Mouse (Mus musculus) left cerebral cortex, adult 18-20 months (tissue): ENCODE measurements around the gene Entpd8. TPM values are rescaled to one million over a fixed set of nuclear protein-coding genes. Genes with fewer than 3 reads are reported as not detected.
A peak's percentile ranks its signal among the peaks of the same experiment; 100 is the strongest.

Experiments used
- DNase-seq, 2 experiments: peaks; one replicate each; pipeline ENCODE4 v3.0.0; 2021 to 2022; ENCODE audit warnings: low spot score in 2 of 2, mixed read lengths in 1 of 2
- long read RNA-seq, 2 experiments: library from polyadenylated mRNA; stranded (forward); transcript quantifications; one replicate each; pipeline ENCODE4 v2.0.0; 2021
- total RNA-seq, 2 experiments: library from RNA; stranded (reverse); gene quantifications; 2 replicates each; pipeline ENCODE4 v1.2.3; 2021

Gene Entpd8
- not detected for total RNA-seq
- long read RNA-seq, experiment 1: 0 reads
- long read RNA-seq, experiment 2: 0 reads

GRCm38 (mm10) chr2:25080076-25080475 lies at the start of gene Entpd8:
TSS of gene Entpd8 (plus strand) at chr2:25080304.
- no peak for DNase-seq

DNA sequence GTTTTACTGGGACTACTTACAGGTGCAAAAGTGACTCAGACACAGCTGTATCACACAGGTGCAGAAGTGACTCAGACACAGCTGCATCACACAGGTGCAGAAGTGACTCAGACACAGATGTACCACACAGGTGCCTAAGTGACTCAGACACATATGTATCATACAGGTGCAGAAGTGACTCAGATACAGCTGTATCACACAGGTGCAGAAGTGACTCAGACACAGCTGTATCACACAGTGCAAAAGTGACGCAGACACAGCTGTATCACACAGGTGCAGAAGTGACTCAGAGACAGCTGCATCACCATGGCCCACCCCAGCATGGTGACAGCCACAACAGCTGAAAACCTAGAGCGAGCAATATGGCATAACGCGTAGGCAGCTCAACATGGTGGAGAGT lies 45.1 kb upstream of the Entpd8 start:
- no peak for DNase-seq

- DNase-seq: no peak
Measured at GRCm38 (mm10) chr2:25040089-25040488, 40.0 kb upstream of the Entpd8 start.

DNA sequence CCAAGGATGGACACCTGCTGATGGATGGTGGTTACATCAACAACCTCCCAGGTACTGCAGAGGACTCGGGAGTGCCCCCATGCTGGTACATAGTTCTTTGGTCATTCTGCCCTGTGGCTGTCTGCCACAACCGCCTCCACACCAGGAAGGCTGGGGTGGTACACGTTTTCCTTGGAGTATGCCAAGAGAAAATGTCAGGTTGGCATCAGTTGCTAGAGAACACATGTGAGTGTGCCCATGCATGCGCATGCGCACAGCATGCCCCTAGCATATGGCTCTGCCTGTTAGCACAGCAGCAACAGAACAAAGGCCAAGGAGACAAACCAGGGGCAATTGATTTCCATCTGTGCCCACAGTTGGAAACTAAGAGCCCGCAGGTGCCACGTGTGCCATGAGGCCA lies 29.2 kb upstream of the Entpd8 start:
- DNase-seq: peak; percentile 53 to 59

DNA sequence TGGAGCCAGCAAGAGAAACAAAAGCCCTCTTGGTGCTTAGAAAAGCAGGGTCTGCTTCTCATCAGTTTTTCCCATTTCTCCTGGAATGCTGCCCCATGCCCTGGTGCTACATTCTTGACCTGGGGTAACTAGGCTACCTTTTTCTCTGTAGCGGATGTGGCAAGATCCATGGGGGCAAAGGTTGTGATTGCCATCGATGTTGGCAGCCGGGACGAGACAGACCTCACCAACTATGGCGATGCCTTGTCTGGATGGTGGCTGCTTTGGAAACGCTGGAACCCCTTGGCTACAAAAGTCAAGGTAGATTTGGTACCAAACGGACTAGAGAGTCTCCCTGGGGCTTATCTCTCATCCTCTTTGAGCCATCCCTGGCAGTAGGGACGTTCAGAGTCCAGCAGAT lies 28.7 kb upstream of the Entpd8 start:
- no peak for DNase-seq

DNA sequence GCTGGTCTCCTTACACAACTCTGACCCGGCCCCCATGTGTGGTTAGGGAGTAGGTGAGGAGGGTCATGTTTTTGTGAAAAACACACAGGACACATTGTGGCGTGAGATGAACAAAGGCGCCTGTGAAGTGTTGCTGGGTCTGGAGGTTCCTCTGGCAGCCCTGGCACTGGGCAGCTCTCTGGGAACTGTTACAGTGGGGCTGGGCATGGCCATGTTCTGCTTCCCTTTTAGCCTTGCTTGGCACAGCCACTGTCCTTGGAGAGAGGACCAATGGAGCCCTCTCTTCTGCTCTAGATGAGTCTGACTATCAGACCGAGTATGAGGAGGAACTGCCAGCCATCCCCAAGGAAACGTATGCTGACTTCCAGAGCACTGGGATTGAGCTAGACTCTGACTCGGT lies 27.0 kb upstream of the Entpd8 start:
- DNase-seq: no peak

DNA sequence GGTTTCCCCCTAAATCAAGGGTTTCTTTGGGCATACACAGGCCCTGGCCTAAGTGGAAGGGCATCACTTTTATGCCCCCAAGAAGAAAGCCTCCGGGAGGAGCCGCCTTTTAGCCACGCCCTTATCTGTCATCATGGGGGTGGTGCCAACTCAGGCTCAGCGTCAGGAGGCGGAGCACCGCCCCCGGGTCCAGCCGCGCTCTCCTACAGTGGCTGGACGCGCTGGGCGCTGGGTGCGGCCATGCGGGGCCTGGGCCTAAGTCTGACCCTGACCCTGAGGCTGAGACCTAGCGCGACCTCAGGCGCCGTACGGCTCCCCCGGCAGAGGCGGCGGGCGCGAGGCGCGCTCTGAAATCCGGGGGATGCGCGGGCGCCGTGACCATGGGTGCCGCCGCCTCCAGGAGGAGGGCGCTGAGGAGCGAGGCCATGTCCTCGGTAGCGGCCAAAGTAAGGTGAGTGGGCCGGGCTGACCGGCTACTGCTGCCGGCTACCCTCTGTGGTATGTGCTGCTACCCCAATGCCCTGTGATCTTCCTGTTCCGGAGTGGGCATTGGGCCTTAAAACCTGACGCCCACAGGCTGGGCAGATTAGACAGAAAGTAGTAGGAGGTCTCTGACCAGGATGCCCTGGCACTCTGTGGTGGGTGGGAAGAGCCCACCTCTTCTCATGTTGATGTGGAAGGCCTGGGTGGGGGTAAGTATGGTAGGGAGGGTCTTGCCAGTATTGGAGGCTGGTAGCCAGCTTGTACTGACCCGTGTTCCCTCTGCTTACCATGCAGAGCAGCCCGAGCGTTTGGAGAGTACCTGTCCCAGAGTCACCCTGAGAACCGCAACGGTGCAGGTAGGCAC lies 25.7 kb upstream of the Entpd8 start, which contains the start of gene Nsmf:
Gene Nsmf, plus strand, starts transcription at position 135 of the 847 bp plus-strand sequence.
- DNase-seq: peak; percentile 89 to 90

DNA sequence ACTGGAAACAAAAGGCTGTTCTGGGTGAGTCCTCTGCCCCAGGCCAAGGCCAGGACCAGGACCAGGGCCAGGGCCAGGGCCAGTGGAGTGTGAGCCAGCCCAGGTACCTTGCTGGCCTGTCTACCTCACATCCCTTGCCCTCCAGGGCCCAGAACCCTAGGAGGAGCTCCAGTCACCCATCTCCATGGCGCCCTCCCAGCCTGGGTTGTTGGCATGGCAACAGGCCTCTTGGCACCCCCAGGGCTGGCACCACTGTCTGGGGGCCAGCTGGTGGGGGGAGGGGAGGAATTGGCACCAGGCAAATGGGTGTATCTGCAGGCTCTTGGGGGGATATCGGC lies 25.1 kb upstream of the Entpd8 start:
- DNase-seq: peak; percentile 60 to 66

DNA sequence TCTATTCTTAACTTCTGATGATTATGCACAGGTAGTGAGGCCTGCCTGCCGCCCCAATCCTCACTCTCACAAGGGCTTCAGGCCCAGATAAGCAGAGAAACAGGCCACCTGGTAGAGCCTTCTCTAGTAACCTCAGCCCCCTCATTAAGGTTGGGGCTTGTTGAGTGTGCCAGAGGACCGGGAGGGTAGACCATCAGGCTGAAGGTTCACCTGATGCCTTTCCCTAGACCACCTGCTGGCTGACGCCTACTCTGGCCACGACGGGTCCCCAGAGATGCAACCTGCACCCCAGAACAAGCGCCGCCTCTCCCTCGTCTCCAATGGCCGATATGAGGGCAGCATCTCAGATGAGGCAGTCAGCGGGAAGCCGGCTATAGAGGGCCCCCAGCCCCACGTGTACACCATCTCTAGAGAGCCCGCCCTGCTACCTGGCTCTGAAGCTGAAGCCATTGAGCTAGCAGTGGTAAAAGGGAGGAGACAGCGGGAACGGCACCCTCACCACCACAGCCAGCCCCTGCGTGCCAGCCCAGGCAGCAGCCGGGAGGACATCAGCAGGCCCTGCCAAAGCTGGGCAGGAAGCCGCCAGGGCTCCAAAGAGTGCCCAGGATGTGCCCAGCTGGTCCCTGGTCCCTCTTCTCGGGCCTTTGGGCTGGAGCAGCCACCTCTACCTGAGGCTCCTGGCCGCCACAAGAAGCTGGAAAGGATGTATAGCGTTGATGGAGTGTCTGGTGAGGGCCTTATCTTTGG lies 24.5 kb upstream of the Entpd8 start:
- DNase-seq: no peak

GRCm38 (mm10) chr2:25058926-25059325 lies 21.2 kb upstream of the Entpd8 start:
- no peak for DNase-seq

DNA sequence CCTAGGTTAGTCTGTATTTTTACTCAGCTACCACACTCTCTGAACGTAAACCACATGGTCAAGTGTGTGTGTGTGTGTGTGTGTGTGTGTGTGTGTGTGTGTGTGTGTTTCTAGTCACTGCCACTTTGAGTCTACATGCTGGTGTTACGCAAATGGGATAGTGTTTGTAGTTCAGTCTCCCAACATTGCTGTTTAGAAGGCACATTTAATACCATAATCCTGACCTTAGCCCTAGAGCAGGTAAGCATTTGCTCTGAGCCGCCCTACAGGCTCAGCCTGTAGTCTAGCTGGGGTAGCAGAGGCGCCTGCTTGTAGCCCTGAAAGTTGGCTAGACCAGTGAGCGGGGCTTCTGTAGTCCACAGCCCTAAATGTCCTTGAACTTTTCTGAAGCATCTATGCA lies 16.6 kb upstream of the Entpd8 start:
- DNase-seq: no peak

- no peak for DNase-seq
Measured at GRCm38 (mm10) chr2:25064285-25064684, 15.8 kb upstream of the Entpd8 start.

GRCm38 (mm10) chr2:25065537-25065936 lies 14.6 kb upstream of the Entpd8 start:
- DNase-seq: no peak

DNA sequence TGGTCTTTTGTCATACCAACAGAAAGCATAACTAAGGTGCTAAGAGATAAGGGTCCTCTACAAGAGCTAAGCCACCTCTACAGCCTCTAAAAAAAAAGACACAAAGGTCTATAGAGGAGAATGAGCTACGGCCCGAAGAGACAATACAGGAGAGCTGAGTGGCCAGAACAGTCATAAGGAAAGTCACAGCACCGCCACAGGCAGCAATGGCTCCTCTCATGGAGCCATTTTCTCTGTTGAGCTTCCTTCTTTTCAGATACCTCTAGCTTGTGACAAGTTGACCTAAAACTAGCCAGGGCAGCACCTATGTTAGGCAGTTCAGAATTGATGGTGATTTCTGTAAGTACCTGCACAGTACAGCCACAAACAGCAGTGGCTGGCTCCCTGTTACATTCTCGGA lies 13.6 kb upstream of the Entpd8 start:
- no peak for DNase-seq

DNA sequence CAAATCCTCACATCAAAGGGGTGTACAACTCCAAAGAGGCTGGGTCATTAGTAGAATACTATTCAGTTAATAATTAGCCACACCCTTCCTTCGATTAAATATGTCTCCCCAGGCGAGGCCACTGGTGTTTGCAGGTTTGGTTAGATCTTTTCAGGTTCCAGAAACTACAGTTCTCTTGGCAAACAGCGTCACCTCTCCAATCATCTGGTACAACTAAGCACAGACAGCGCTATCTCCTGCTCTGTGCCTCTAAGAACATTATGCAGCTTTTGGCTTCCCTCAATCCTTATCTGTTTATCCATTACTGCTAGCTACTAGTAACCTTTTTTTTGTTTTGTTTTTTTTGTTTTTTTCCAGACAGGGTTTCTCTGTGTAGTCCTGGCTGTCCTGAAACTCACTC lies 10.6 kb upstream of the Entpd8 start:
- DNase-seq: no peak

DNA sequence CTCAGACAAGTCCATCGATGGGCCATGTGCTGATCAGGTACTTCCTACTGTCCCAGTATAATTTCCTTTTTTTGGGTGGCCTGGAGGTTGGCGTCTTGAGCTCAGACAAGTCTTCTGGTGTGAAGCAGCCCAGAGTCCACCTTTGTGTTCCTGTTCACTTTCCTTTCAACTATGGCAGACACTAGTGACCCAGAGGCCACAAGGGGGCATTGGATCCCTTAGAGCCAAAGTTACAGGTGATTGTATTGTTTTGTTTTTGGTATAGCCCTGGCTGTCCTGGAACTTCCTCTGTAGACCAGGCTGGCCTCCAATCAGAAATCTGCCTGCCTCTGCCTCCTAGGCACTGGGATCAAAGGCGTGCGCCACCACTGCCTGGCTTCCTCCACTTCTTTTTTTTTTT lies 7.7 kb upstream of the Entpd8 start:
- DNase-seq: no peak

GRCm38 (mm10) chr2:25075506-25075905 lies 4.6 kb upstream of the Entpd8 start:
- no peak for DNase-seq

GRCm38 (mm10) chr2:25078967-25079366 lies 1.1 kb upstream of the Entpd8 start:
- no peak for DNase-seq

- DNase-seq: no peak
Measured at GRCm38 (mm10) chr2:25083697-25084096, 3.6 kb downstream of the Entpd8 start.

DNA sequence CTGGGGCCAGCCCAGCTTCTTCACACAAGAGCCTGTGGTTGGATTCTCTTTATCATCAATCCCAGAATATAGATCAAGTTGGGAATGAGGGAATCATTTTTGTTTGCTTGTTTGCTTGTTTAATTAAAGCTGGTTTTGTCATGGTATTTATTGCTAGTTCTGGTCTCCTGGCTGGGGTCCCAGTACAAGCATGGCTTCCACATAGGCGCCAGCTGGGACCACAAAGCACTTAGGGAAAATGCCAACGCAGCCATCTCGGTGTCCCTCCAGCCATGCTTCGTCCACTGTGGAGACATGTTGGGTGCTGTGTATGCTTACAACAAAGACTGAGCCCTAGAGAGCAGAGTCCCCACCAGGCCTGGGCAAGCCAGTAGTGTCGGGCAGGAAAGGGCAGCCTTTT lies 5.5 kb downstream of the Entpd8 start:
- no peak for DNase-seq

- DNase-seq: no peak
Measured at GRCm38 (mm10) chr2:25087842-25088241, 7.7 kb downstream of the Entpd8 start.

DNA sequence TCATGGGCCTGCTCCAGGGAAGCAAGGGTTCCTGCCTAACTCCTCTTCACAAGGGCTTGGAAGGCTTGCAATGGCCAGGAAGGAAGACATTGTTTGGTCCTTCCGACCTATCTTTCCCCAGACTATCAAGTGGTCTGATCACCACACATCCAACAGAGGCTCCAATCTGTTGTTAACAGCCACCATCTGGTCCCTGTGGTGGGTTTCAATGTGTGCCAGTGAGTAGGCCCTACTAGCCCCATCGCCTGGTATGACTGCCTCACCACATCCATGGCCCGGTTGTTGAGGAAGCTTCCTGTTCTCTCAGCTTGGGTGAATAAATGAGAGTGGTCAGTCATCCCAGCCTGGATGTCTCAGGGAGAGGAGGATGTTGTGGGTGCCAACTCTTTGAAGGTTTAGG lies 8.5 kb downstream of the Entpd8 start:
- no peak for DNase-seq

DNA sequence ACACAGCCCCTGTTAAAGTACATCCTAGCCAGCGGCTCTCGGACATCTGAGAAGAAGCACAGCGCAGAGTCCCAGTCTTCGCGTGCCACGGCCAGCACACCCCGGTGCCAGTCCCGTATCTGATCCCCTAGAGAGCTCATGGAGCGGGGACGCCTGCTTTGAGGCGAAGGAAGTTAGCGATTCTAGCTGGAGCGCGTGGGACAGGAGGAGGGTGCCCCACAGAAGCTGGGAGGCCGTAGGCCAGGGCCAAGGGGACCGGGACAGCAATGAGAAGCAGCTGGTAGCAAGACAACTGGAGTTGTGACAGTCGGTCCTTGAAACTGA lies 14.6 kb downstream of the Entpd8 start:
- DNase-seq: no peak
